Mouse (Mus musculus) layer of hippocampus, adult 18-20 months (tissue): ENCODE measurements around the gene Smarcc2. TPM values are rescaled to one million over a fixed set of nuclear protein-coding genes. Genes with fewer than 3 reads are reported as not detected.

Source experiments
- microRNA-seq, 2 experiments: library from miRNA; unstranded; fragments of <30 nt; microRNA quantifications; one replicate each; pipeline ENCODE4 v1.2.0; 2021
- total RNA-seq, 2 experiments: library from RNA; stranded (reverse); gene quantifications; 2 replicates each; pipeline ENCODE4 v1.2.3; 2021

Smarcc2 gene
- total RNA-seq, 2 experiments from 2014 or later, result 242 to 261 TPM

Small RNA genes within 50 kb of the gene (microRNA-seq; reads per million reads assigned to microRNA genes)
- 0 to 0.20 reads per million in 2 experiments for gene Mir6916
- gene Mir8105, result 0.98 to 1.7 reads per million in 2 experiments

Other genes starting within 250 kb of the Smarcc2 start
- 10 to 100 TPM; 10.1 to 10.2 TPM for gene Spryd4, start 247.4 kb upstream of the Smarcc2 start, total RNA-seq
- gene Mip, start 233.4 kb upstream of the Smarcc2 start, total RNA-seq, result not detected
- 1 to 10 TPM; 4.1 to 4.6 TPM for gene Timeless, start 227.2 kb upstream of the Smarcc2 start, total RNA-seq
- gene Apon, start 205.2 kb upstream of the Smarcc2 start, total RNA-seq, result not detected
- not detected for gene Apof, start 190.6 kb upstream of the Smarcc2 start, total RNA-seq
- gene Stat2, start 188.7 kb upstream of the Smarcc2 start, total RNA-seq, result 10 to 100 TPM; 32.0 to 32.1 TPM
- gene Il23a, start 160.5 kb upstream of the Smarcc2 start, total RNA-seq, result not detected
- gene Pan2, start 155.9 kb upstream of the Smarcc2 start, total RNA-seq, result 10 to 100 TPM; 12.9 to 13.2 TPM
- 10 to 100 TPM; 79.5 to 88.1 TPM for gene Cnpy2, start 136.8 kb upstream of the Smarcc2 start, total RNA-seq
- gene Cs, start 121.5 kb upstream of the Smarcc2 start, total RNA-seq, result 100 to 1,000 TPM; 227 to 229 TPM
- 10 to 100 TPM; 49.5 to 49.7 TPM for gene Coq10a, start 90.3 kb upstream of the Smarcc2 start, total RNA-seq
- 10 to 100 TPM; 45.4 to 49.6 TPM for gene Ankrd52, start 82.1 kb upstream of the Smarcc2 start, total RNA-seq
- under 1 TPM in 1 of 2 experiments, not detected in 1; 0.37 TPM for gene Slc39a5, start 58.0 kb upstream of the Smarcc2 start, total RNA-seq
- 10 to 100 TPM; 96.5 to 98.5 TPM for gene Nabp2, start 47.8 kb upstream of the Smarcc2 start, total RNA-seq
- 10 to 100 TPM; 74.0 to 76.8 TPM for gene Rnf41, start 47.6 kb upstream of the Smarcc2 start, total RNA-seq
- gene Myl6, start 34.9 kb downstream of the Smarcc2 start, total RNA-seq, result 100 to 1,000 TPM; 526 to 539 TPM
- gene Myl6b, start 39.4 kb downstream of the Smarcc2 start, total RNA-seq, result 10 to 100 TPM; 20.7 to 21.2 TPM
- gene Esyt1, start 66.6 kb downstream of the Smarcc2 start, total RNA-seq, result 1 to 10 TPM; 6.2 to 6.3 TPM
- gene Zc3h10, start 88.5 kb downstream of the Smarcc2 start, total RNA-seq, result 10 to 100 TPM; 13.6 to 15.6 TPM
- gene Rpl41, start 90.1 kb downstream of the Smarcc2 start, total RNA-seq, result 1,000 to 10,000 TPM; 1,532 to 1,582 TPM
- gene Pa2g4, start 106.7 kb downstream of the Smarcc2 start, total RNA-seq, result 10 to 100 TPM; 60.4 to 61.7 TPM
- 1 to 10 TPM; 7.1 to 7.5 TPM for gene Erbb3, start 130.4 kb downstream of the Smarcc2 start, total RNA-seq
- gene Rps26, start 167.5 kb downstream of the Smarcc2 start, total RNA-seq, result 100 to 1,000 TPM; 273 to 330 TPM
- 10 to 100 TPM; 15.5 to 16.5 TPM for gene Ikzf4, start 186.7 kb downstream of the Smarcc2 start, total RNA-seq
- 10 to 100 TPM; 12.8 to 13.9 TPM for gene Suox, start 214.8 kb downstream of the Smarcc2 start, total RNA-seq
- 100 to 1,000 TPM; 133 to 138 TPM for gene Rab5b, start 237.0 kb downstream of the Smarcc2 start, total RNA-seq
- under 1 TPM; 0.20 to 0.25 TPM for gene Pmel, start 244.9 kb downstream of the Smarcc2 start, total RNA-seq
- gene Cdk2, start 245.8 kb downstream of the Smarcc2 start, total RNA-seq, result 1 to 10 TPM; 1.4 to 2.6 TPM